Mouse (Mus musculus) right cerebral cortex, adult 2 months (tissue): ENCODE measurements around the gene Nop56.

Experiments used
- DNase-seq, 2 experiments: peaks; one replicate each; pipeline ENCODE4 v3.0.0; 2021 to 2022; ENCODE audit warnings: low spot score in 2 of 2

The Nop56 gene

DNA sequence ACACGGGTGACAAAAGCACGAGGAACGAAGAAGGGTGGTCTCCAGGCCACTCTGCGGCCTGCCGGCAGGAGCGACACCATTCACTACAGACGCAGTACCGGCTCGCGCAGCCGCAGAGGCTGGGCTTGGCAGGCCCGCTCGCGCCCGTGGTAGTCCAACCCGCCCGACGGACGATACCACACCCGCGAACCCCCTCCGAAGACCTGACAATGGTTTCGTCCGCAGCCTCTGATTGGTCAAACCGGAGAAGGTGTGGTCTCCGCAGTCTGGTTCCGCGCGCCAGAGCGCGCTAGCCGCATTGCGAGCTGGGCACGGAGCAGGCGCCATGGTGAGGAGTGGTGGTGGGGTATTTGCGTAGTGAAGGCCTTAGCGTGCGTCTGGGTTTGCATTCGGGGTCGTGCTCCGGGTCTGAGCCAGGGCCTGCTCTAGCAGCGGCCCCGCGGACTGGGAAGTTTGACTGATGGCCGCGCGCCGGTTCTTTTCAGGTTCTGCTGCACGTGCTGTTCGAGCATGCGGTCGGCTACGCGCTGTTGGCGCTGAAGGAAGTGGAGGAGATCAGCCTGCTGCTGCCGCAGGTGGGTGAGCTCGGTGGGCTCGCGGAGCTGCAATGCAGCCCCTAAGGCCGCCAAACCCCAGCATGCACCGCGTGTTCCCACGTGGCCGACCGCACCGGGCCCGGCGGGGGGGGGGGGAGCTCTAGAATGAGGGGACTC lies at the start of gene Nop56:
Gene Nop56, plus strand, starts transcription at position 282 of the 713 bp plus-strand sequence.
- peak; percentile 100 for DNase-seq

DNA sequence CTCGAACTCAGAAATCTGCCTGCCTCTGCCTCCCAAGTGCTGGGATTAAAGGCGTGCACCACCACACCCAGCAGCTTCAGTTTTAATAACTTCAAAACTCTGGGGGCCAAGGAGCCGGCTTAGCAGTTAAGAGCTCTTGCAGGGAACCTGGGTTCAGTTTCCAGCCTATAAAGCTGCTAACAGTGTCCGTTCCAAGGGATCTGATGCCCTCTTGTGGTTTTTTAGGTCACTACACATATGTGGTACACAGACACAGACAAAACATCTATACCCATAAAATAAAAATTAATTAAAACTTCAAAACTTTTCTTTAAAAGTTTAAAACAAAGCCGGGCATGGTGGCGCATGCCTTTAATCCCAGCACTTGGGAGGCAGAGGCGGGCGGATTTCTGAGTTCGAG lies 27.3 kb upstream of the Nop56 start:
- DNase-seq, result peak; percentile 23 to 43

DNA sequence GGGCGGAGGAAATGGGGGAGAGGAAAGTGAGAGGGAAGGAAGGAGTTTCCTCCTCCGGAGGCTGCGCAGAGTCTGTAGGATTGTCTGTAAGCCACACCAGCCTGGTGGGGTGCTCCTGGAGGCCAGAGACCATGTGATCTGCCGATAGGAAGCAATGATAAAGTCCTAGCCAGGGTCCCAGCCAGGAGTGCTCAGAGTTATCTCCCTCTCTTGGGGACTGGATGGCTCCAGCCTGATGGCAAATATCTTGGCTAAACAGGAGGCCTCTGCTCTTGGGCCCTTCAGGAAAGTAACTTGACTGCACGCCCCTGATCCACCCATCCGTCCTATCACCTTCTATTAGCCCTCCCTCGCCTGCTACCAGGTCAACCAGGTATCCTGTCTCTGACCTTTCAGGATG lies 26.0 kb upstream of the Nop56 start:
- no peak for DNase-seq

DNA sequence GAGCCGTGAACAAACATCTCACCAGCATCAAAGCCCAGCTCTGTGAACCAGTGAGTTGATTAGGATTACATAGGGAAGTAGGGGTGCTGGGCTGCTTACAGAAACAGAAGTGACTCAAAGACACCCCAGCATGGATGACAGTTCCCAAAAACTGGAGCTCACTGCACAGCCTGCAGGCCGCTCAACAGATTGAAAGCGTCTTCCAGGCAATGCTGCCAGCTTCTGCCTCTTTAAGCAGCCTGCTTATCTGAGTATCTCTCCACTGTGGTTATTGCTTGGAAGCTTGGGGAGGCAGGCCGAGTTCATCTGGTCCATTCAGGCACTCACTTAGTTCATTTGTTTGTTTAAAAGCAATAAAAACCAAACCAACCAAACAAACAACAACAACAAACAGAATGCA lies 17.5 kb upstream of the Nop56 start:
- DNase-seq, result no peak

DNA sequence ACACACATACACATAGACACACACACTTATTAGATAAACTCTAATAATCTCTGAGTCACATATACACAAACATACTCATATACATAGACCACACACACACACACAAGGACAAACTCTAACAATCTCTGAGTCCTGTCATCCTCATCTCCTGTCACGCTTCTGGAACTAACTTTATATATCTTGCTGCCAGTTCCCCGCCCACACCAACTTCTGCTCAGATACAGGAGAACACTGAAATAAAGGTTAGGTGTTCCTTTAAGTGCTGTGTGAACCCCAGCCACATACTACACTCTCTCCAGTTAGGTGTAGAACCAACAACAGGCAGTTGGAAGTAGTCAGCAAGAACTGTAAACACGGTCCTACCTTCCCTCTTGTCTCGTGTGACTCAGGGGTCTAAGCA lies 13.4 kb upstream of the Nop56 start:
- no peak for DNase-seq

DNA sequence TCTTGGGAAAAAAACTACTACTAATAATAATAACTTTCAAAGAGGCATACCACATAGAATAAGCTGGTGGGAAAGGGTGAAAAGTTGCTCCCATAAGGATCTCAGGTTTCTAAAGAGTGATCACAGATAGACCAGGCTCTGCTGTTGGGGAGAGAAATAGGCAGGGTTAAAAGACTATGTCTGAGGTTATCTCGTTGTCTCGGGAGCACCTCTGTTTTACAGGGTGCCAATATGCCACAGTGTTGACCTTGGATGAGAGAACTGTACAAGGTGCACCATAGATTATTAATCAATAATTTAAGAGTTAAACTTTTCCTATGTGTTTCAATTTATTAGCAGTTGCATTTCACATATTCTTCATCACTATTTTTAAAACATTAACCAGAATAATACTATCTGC lies 12.3 kb upstream of the Nop56 start:
- DNase-seq, result no peak

DNA sequence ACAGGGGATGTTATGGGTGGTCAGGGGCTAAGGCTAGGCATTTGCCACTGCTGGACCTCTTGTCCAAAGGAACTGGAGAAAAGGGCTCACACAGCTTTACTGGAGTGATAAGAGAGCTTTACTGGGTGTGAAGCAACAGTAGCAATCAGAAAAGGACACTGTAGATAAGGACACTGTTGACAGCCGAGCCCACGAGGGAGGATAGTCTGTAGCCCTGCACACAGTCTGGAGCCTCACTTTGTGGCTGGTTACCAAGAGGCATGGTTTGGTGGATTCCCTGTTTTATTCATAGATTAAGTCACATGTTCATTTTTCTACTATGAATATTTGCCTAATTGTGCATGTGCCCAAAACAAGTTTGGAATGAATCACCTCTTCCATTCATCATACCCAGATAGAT lies 11.8 kb upstream of the Nop56 start:
- no peak for DNase-seq

DNA sequence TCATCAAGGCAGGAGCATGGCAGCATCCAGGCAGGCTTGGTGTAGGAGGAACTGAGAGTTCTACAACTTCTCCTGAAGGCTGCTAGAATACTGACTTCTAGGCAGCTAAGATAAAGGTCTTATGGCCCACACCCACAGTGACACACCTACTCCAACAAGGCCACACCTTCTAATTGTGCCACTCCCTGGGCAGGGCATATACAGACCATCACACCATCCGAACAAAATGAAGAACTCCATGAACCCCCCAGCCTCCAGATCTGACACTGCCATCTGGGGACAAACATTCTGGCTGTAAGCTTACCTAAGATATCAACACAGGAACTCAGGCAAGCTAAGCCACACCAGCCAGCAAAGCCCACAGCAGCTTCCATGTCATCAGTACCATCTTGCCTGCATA lies 8.7 kb upstream of the Nop56 start:
- DNase-seq, result no peak

DNA sequence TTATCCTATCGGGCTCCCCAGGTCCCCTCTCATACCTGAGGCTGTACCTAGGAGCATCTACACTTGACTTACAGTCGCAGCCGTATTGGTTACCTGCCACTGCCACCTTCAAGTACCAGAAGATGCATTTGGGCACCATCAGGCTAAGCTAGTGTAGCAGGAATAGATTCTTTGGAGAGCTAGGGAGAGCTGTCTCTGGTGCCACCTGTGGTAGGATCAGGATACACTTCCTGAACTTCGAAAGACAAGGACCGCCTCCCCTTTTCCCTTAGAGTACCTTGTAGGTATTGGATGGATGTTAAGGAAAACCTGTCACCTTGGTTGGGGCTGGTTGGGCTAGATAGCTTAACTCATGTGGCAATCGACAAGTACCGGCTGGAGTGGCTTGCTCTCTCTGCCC lies 6.2 kb upstream of the Nop56 start:
- no peak for DNase-seq

DNA sequence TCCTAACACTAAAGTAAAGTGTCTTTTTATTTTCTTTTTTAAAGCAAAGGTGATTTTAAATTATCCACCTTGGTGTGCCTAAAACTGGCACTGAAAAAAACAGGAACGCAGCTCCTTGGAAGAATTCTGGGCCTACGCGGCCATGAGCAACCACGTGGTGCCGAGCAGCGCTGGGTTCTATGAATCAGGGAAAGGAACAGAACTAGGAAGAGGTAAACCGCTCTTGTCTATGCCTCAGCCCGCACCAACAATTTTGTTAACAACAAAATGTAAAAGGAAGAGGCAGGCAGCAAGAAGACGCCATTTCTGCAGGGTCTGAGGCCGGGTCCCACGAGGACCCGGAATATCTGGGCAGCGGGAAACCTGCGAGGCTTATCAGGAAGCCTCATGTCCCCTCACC lies 498 bp upstream of the Nop56 start:
- no peak for DNase-seq

DNA sequence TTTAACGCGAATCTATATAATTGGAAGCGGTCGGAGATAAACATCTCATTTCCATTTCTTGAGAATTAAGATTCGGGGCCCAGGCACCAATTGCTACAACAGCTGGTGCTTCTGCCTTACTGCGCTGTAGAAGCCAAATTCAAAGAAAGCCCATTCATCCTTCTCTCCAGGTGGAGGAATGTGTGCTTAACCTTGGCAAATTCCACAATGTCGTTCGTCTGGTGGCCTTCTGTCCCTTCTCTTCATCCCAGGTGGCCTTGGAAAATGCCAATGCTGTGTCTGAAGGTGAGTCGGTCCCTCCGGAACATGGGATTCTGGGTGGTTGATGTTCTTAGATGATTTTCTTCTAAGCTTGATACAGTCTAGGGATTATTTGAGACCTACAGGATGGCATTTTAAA lies 632 bp downstream of the Nop56 start:
- no peak for DNase-seq

DNA sequence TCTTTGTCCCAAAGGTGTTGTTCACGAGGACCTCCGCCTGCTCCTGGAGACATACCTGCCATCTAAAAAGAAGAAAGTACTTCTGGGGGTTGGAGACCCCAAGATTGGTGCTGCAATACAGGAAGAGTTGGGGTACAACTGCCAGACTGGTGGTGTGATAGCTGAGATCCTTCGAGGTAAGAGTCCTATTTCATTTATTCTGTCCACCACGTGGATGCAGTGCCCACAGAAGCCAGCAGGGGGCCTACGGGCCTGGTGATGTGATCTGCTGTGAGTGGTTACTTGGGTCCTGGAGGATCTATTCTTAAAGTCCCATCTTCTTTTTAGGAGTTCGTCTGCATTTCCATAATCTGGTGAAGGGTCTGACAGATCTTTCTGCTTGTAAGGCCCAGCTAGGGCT lies 1.4 kb downstream of the Nop56 start:
- peak in 1 of 2 experiments; percentile 47 for DNase-seq

DNA sequence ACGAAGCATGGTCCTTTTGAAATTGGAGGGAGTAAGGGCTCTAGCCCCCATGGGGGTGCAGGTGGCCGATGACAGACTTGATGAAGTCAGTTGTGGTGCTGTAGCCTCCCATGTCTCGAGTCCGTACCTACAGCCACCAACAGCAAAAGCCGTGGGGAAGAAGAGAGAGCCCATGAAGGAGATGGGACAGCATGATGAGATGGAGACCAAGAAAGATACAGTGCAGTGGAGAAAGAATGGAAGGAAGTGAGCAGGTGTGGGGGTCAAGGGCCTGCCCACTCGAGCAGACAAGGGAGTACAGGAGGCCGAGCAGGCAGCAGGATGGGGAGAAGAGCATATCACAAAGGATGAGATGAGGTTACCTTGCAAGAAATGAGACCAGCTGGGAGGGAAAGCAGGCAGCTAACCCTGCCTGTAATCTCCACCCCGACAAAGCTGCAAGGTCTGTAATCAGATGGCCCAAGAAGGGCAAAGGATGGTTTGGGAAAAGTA lies 5.4 kb downstream of the Nop56 start:
- DNase-seq, result no peak

DNA sequence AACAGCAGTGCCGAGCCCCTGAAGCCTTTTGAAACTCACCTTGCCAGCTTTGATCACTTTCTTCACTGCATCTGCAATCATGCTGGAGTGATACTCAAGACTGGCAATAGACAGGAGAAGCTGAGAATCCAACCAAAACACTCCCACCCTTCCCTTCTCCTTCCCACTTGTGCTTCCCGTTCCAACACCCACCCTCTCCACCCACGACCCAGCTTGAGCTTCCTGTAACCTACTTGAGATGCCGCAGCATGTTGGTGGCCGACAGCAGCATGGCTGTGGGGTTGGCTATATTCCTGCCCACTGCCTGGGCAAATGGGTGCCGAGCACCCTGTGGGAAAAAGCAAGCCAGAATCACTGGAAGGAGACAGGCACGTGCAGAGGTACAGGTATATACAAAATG lies 6.0 kb downstream of the Nop56 start:
- DNase-seq, result peak; percentile 44 to 59

DNA sequence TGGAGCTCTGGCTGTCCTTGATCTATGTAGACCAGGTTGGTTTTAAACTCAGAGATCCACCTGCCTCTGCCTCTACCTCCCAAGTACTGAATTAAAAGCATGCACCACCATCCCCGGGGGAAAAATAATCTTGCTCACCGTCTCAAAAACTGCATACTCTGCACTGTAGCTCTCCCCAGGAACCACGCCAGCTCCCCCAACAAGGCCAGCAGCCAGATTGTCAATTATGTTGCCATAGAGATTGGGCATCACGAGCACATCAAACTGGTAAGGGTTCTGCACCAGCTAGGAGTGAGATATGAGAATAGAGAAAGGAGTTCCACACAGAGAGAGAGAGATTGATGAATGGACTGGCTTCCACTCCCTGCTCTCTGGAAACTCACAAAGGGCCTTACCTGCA lies 6.6 kb downstream of the Nop56 start:
- DNase-seq, result no peak

DNA sequence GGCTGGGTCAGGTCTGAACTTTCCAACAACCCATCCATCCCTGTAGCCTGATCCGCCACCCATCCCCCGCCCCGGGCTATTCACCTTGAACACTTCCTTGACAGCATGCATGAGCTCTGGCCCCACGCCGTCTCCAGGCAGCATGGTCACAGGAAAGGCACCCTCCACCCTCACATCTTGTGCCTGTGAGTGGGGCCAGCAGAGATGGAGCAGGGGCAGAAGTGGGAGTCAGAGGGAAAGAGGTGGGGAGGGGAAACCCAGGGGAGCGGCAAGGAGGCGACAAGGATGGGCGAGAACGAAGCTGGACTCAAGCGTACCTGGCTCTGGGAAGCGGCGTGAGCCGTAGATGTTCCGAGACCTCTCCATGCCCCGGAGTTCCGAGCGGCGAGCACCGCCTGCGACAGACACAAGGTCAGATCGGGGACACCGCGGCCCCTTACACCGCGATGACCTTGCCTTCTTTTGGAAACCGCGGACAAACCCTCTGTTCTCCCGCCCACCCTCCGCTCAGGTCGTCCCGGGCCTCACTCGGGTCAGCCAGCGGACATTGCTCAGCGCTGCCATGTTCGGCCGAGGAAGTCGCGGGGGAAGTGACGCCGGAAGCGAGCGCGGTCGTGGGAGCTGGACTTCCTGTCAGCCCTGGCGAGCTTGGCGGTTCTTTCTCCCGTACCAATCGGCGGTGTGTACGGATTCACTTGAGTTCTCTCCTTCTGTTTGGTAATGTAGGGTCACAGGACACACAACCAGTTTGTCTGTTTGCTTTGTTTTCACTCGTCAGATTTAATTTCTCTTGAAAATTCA lies 9.8 kb downstream of the Nop56 start, which contains the start of gene Idh3b:
Gene Idh3b, minus strand, starts transcription at position 694 of the 801 bp plus-strand sequence.
- DNase-seq, result peak; percentile 94 to 95

DNA sequence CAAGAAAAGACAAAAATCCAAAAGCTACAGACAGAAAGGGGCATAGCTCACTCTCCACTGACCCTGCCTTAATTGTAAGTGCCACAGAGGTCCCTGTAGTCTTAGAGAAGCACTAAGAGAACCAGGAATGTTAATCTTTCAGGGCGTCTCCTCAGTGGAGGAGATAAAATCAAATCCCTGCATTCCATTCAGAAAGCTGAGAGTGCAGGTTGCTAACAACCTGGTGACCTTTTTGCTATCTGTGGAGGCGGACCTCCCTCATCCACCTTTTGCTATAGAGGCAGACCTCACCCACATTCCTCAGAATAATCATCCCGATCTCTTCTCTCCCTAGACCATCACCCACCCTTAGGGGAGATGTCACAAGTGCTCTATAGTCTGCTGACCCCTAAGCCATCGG lies 14.9 kb downstream of the Nop56 start:
- no peak for DNase-seq

DNA sequence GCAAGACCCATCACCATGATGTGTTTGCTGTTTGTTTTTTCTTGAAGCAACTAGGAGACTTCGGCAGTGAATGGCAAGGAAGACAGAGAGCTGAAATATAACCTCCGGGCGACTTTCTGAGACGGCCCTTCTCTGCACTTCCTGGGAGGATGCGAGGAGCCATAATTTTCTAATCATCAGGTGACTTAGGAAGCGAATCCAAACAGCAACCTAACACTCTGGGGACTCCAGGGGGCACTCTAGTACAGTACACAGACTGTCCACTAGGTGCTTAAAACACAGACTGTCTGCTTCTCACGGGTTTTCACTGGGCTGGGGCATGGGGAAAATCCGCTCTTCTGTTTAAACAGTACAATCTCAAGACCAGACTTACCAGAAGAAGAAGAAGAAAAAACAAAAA lies 17.2 kb downstream of the Nop56 start:
- DNase-seq, result peak; percentile 82 to 87

DNA sequence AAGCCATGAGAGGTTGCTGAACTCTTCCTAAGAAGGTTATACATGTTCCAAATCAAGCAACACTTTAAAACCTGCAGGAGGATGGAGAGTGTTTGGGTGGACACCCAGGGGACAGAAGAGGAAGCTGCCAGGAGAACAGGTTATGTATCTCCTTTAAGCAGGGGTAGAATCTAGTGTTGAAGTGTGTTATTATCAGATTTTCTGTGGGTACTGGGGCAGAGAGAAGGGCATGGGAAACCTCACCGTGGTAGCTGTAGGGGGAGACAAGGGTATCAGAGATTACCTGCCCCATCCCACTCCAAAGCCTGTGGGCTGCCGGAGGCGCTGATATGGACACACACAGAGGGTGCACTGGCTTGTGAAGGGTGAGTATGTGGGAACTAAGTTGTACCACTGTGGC lies 18.8 kb downstream of the Nop56 start:
- no peak for DNase-seq

DNA sequence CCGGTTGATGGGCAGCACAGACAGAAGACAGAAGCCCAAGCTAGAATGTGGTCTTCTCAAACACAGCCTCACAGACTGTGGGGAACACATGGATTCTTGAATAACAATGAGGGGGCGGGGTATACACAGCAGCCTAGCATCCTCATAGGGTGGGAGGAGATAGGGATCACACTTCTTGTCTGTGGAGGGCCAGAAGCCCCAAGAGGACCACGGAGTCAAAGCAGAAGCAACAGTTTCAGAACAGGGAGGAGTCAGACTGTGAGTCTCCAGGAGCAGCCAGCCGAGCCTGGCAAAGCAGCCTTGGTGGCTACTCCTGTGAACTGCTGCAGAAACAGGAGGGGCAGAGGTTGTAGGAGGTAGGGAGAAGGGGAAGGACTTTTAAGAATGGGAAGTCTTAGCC lies 19.3 kb downstream of the Nop56 start:
- DNase-seq, result no peak

DNA sequence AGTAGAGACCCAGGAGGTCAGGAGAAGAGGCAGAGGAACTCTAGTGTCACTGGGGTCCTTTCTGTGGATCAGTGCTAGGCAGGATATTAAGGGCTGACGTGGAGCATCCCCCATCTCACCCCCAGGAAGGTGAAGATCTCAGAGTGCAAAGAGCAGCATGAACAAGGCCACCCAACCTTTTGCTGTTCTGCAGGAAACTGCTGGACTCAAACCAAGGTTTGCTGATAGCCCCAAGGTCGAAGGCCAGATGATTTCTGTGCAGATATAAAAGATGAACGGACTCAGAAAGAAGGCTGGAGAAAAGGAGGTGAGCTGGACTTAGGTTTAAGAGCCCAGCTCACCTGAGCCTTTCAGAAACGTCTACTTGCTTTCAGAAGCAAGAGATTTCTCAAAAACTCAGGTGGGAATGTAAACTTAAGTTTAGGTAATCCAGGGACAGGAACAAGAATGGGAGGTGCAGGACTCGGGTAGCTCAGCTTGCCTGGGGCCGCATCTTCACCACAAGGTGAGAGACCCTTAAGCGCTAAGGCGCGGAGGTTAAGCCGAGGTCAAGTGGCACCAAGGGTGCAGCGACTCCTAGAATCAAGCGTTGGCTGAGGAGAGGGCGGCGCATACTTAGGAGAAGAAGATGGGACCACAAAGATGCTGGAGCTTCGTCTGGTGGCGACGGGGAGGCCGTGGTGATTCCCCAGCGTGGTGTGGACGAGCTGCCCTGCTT lies 20.1 kb downstream of the Nop56 start:
- DNase-seq, result no peak

DNA sequence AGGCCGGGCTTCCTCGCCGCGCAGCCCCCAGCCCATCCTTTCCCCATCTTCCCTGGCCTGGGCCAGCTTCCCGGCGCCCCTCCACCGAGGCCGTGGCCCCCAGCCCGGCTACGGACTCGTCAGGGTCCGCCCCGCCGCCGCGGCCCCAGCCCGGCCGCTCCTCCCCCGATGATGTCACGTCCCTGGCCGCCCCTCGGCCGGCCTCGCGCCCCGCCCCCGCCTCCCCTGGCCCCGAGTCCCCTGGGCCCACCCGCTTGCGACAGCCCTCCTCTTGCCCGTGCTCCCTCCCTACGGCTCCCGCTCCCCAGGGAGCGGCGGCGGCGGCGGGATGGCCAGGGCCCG lies 20.7 kb downstream of the Nop56 start, which contains the start of gene Ebf4:
Gene Ebf4, plus strand, starts transcription at position 234 of the 342 bp plus-strand sequence.
- no peak for DNase-seq
